Mouse (Mus musculus) kidney, postnatal 0 days (tissue): ENCODE data around the gene Gm4353. TPM values are rescaled to one million over a fixed set of nuclear protein-coding genes. Genes with fewer than 3 reads are reported as not detected.
A peak's percentile ranks its signal among the peaks of the same experiment; 100 is the strongest.

Experiments used
- ATAC-seq: fragments of 200-750 bp; cut with Nextera tagmentation; replicated peaks from 2 replicates; pipeline ENCODE4 v1.8.0; 2017; ENCODE audit warnings: low read depth, moderate number of reproducible peaks, moderate TSS enrichment, moderate library complexity; ENCODE audit not compliant: low FRiP score
- DNase-seq: peaks from one replicate; pipeline ENCODE4 v3.0.0-alpha.2; 2016; ENCODE audit warnings: low spot score
- H3K27ac ChIP-seq: fragments of 300-500 bp; sonication (generic); 2 replicates; pipeline ENCODE4 v1.5.1; 2014; ENCODE audit warnings: mild to moderate bottlenecking
- H3K27me3 ChIP-seq: fragments of 300-500 bp; sonication (generic); 2 replicates; pipeline ENCODE4 v1.6.1; 2014; ENCODE audit warnings: low read length, mixed read lengths; ENCODE audit not compliant: insufficient read depth
- H3K36me3 ChIP-seq: fragments of 300-500 bp; sonication (generic); 2 replicates; pipeline ENCODE4 v1.6.1; 2014; ENCODE audit warnings: low read length, mixed read lengths; ENCODE audit not compliant: insufficient read depth
- H3K4me1 ChIP-seq: fragments of 300-500 bp; sonication (generic); replicated peaks from 2 replicates; pipeline ENCODE4 v1.6.1; 2014; ENCODE audit warnings: antibody characterized with exemption, low read length, mixed read lengths; ENCODE audit not compliant: insufficient read depth
- H3K4me2 ChIP-seq: fragments of 300-500 bp; sonication (generic); 2 replicates; pipeline ENCODE4 v1.6.1; 2014; ENCODE audit warnings: mild to moderate bottlenecking, low read length, moderate library complexity, mixed read lengths
- H3K4me3 ChIP-seq: fragments of 300-500 bp; sonication (generic); replicated peaks from 2 replicates; pipeline ENCODE4 v1.5.1; 2014; ENCODE audit warnings: low read depth, low read length
- H3K9ac ChIP-seq: fragments of 300-500 bp; sonication (generic); 2 replicates; pipeline ENCODE4 v1.6.1; 2014; ENCODE audit warnings: low read depth, low read length
- H3K9me3 ChIP-seq: fragments of 300-500 bp; sonication (generic); replicated peaks from 2 replicates; pipeline ENCODE4 v1.6.1; 2016; ENCODE audit warnings: low read length, inconsistent platforms, mixed read lengths
- CTCF ChIP-seq: IDR thresholded peaks from 2 replicates; pipeline ENCODE4 v1.5.1; 2016; ENCODE audit warnings: antibody characterized with exemption, low read depth, mild to moderate bottlenecking, moderate library complexity
- WGBS: fragments of 180-500 bp; shearing (Covaris S2); extraction: QIAGEN DNeasy Blood & Tissue Kit; methylation state at CpG from one replicate; pipeline ENCODE4 v1.1.7; 2014; 5-methylcytosine and 5-hydroxymethylcytosine counted together
- polyA plus RNA-seq: library from polyadenylated mRNA; unstranded; fragments of >200 nt; fragmentation: Nextera tagmentation; extraction: Ambion mirVana; gene quantifications from 2 replicates; pipeline ENCODE4 v1.2.1, GENCODE M21; 2015

The Gm4353 gene
- polyA plus RNA-seq, 1 experiment from 2014 or later = 0.86 TPM

DNA sequence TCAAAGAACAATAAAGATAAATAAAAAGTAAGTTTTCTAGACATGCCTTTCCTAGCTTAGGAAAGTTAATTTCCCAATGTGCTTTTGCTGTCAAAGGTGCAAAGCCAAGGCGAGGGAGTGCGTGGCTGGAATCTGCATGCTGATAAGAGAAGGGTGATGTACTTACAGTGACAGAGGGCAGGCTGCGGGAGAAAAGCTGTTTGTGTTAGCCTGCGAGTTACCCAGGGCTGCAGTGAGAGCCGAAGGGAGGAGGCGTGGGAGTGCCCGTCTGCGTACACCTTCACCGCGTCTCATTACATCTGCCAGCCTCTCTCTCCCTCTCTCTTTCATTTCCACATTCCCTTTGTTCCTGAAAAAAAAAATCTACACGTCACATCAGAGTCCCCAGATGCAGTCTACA lies 45.9 kb downstream of the Gm4353 start, which contains the start of gene Sox6:
TSS of gene Sox6 (minus strand) at position 286 of the 400 bp plus-strand sequence.
- Histone ChIP-seq H3K36me3 (no peaks in the 10 kb centered on the region), H3K9ac (0 out of 2 replicates have a peak within 1 kb of the TSS, but pooled peaks have one; percentile 27), H3K9me3 (no peaks in the 10 kb centered on the region), H3K4me2 (peak within 1 kb of the TSS; percentile 85), H3K4me3 (peak within 1 kb of the TSS; percentile 37), H3K4me1 (peaks cover 17% of the 10 kb centered on the region), H3K27me3 (peaks cover 40% of the 10 kb centered on the region), H3K27ac (no peak within 1 kb of the TSS)
- no peak for ATAC-seq
- TF ChIP-seq CTCF = no peak
- WGBS = 1% methylated on average over 11 of the region's 11 CpGs
- peak; percentile 61 for DNase-seq

DNA sequence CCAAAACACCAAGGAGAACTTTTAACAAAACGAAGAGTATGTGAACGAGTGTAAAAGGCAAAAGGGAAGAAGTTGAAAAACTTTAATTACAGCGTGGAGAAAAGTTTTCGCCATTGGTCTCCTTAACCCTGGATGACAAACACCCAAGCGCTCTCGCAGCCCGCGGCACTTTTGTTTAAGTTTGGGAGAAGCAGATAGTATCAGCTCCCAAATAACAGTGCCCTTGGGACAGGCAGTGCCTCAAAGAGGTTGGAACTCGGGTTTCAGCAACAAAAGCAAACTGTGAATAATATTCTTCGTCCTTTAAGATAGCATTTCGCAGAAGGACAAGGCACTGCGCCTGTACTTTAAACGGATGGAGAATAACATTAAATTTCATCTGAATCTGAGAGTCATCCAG lies 46.4 kb downstream of the Gm4353 start:
- H3K27ac ChIP-seq = no peak overlapping the region
- WGBS = 3% methylated on average over 13 of the region's 13 CpGs
- H3K4me3 ChIP-seq = no peak overlapping the region
- peaks cover 40% of the 10 kb centered on the region for H3K27me3 ChIP-seq
- H3K4me2 ChIP-seq = peak overlapping the region; percentile 16; the same call in 1 of the 2 replicates
- no peak for DNase-seq
- no peaks in the 10 kb centered on the region for H3K9me3 ChIP-seq
- no peak for ATAC-seq
- no peaks in the 10 kb centered on the region for H3K36me3 ChIP-seq
- peaks cover 17% of the 10 kb centered on the region for H3K4me1 ChIP-seq
- no peak overlapping the region for H3K9ac ChIP-seq
- no peak for TF ChIP-seq CTCF

DNA sequence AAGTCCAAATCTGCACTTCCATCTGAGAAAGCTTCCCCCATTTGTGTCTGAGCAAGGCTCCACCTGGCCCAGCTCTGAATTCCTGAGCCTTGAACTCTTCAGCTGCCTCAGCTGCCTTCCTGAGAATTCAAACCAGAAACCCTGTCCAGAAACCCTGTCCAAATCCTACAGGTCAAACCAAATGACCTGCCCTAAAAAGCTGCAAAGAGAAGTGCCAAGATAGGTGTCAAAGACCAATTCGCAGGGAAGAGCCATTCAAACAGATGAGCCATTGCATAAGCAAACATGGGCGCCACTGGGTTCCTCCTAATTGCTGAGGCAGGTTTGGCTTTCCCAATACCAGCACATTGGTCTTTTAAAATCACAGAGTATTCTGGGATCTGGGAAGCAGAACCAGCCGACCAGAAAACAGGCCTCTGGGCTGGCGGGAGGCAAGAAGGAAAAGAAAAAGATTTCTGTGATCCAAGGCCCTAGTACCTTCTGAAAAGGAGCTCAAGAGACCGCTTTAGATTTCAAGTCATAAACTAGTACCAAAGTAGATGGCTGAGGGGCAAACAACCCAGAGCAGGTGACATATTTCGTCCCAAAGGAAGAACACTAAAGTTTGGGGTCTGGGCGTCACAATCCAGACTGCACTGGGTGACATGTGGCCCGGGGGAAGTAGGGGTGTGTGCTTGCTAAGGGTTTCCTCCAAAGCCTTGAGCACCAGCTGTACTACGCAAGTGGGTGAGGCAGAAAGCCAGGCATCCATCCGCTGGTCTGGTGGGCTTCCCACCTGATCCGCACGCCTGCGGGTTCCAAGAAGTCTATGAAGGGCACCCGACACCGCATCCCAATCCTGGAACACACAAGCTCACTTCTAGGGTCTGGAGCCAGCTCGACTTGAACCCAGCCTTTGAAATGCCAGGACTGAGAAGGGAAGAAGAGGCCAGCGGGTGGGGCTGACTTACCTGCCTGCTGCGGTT lies 47.6 kb downstream of the Gm4353 start:
- H3K9me3 ChIP-seq = no peaks in the 10 kb centered on the region
- TF ChIP-seq CTCF = no peak
- peaks cover 23% of the 10 kb centered on the region for H3K4me1 ChIP-seq
- ATAC-seq (no peak), DNase-seq (no peak)
- H3K4me3 ChIP-seq = no peak overlapping the region
- no peaks in the 10 kb centered on the region for H3K36me3 ChIP-seq
- H3K27ac ChIP-seq = no peak overlapping the region
- WGBS = 30% methylated on average over 18 of the region's 18 CpGs
- peaks cover 40% of the 10 kb centered on the region for H3K27me3 ChIP-seq
- no peak overlapping the region for H3K9ac ChIP-seq
- no peak overlapping the region for H3K4me2 ChIP-seq

DNA sequence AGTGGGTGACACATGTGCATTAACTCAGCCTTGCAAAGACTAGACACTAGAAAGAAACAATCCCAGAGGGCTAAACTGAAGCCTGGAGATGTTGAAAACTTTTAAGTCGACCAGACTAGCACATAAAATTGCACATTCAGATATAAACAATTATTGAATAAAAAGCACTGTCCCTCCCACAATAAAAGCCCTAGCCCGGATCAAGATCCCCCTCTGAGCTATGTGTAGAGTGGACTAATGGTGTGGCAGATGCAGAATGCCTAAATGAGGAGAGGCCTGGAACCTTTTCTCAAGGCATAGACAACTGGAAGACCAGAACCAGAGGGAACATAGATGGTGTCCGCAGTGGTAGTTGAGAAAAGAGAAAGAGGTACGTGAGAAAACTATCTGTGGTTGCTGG lies 48.9 kb downstream of the Gm4353 start:
- Histone ChIP-seq H3K36me3 (no peaks in the 10 kb centered on the region), H3K4me2 (no peak overlapping the region), H3K4me3 (no peak overlapping the region), H3K4me1 (peaks cover 23% of the 10 kb centered on the region), H3K9ac (no peak overlapping the region), H3K27me3 (peaks cover 40% of the 10 kb centered on the region), H3K9me3 (no peaks in the 10 kb centered on the region), H3K27ac (no peak overlapping the region)
- no peak for TF ChIP-seq CTCF
- 74% methylated on average over 4 of the region's 4 CpGs for WGBS
- DNase-seq = no peak
- no peak for ATAC-seq

DNA sequence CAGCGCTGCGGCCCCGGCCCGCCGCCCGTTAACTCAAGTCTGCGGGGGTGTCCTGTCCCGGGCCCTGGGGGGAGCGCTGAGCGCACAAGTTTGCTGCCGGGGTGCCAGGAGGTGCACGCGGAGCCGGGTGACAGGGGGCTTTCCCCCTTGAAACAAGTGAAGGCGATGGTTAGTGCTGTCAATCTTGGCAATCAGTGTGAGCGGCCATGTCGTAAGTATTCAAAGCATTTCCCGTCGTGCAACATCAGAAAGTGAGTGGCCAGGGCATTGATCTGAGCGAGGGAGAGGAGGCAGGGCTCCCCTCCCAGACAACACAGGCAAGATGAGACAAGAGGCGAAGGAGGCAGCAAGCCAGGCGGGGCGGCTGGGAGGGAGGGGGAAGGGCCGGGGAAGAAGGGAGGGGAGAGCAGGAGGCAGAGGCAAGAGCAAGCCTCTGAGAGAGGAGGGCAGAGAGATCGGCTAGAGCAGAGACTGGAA lies 50.1 kb downstream of the Gm4353 start:
- Histone ChIP-seq H3K9me3 (no peaks in the 10 kb centered on the region), H3K27ac (no peak overlapping the region), H3K36me3 (no peaks in the 10 kb centered on the region), H3K4me2 (peak overlapping the region; percentile 96), H3K9ac (peak overlapping the region; percentile 49), H3K4me3 (peak overlapping the region; percentile 57), H3K27me3 (peaks cover 35% of the 10 kb centered on the region), H3K4me1 (peaks cover 14% of the 10 kb centered on the region)
- WGBS = 1% methylated on average over 25 of the region's 25 CpGs
- ATAC-seq (peak; percentile 9; the same call in 1 of the 2 replicates), DNase-seq (peak; percentile 40)
- no peak for TF ChIP-seq CTCF

DNA sequence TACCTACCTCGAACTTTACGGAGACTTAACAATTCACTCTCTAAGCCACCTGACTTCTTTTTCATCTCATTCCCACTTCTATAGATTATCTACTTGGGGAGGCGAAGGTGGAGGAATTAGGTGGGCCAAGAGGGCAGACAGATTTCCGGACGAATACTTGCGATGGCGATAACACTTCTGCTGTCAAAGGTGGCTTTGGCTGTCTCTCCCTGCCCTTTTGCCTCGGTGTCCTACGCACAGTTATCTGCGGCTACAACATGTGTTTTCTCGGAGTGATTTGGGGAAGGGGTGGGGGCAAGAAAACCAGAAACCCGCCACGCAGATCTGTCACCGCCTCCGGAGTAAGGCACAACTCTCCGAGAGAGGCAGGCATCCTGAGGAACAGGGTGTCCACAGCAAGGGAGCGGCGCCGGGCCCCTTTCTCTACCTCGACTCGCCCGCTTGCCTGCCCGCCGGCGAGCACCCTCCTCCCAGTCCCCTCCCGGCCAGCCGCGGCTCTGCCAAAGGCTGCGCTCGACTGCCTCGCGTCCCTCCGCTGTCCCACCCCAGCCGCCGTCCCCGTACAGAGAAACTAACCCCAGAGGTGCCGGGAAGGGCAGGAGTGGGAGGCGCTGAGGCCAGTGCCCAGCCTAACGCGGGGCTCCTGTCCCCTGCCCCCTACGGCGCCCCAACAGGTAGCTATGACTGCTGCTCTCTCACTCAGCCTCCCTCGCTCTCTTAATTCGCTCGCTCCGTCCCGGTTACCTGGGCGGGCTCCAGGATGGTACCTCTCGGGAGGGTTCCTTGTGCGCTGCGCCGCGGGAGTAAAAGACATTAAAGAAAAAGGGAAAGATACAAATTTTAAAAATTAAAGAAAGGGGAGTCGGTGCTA lies 50.8 kb downstream of the Gm4353 start:
- peak overlapping the region; percentile 49 for H3K9ac ChIP-seq
- DNase-seq = peak; percentile 58
- no peak overlapping the region for H3K27ac ChIP-seq
- peak overlapping the region; percentile 57 for H3K4me3 ChIP-seq
- no peak for TF ChIP-seq CTCF
- H3K4me2 ChIP-seq = peak overlapping the region; percentile 96
- WGBS = under 1% methylated on average over 54 of the region's 54 CpGs
- peaks cover 12% of the 10 kb centered on the region for H3K4me1 ChIP-seq
- H3K9me3 ChIP-seq = no peaks in the 10 kb centered on the region
- no peaks in the 10 kb centered on the region for H3K36me3 ChIP-seq
- H3K27me3 ChIP-seq = peaks cover 35% of the 10 kb centered on the region
- peak; percentile 66 for ATAC-seq

Other genes with a start within 250 kb of the Gm4353 start
- gene Sox6, start 45.8 kb downstream of the Gm4353 start, polyA plus RNA-seq = 24.3 and 29.3 TPM in 2 replicates
- gene 1110004F10Rik, start 45.2 kb downstream of the Gm4353 start, polyA plus RNA-seq = 251 and 271 TPM in 2 replicates
- 11.8 and 12.1 TPM in 2 replicates for gene Plekha7, start 223.7 kb upstream of the Gm4353 start, polyA plus RNA-seq
- gene Rps13, start 249.6 kb upstream of the Gm4353 start, polyA plus RNA-seq = 741 and 816 TPM in 2 replicates